Mouse (Mus musculus) stomach, embryonic 16.5 days (tissue): Measurements from ENCODE around the gene Smco2. TPM values are rescaled to one million over a fixed set of nuclear protein-coding genes. Genes with fewer than 3 reads are reported as not detected.
A peak's percentile ranks its signal among the peaks of the same experiment; 100 is the strongest.

Experiments
- ATAC-seq: fragments of 200-750 bp; cut with Nextera tagmentation; 2 replicates; pipeline ENCODE4 v1.8.0; 2017; ENCODE audit warnings: moderate number of reproducible peaks, moderate TSS enrichment; ENCODE audit not compliant: insufficient read depth, low FRiP score
- H3K27ac ChIP-seq: fragments of 300-500 bp; sonication (generic); 2 replicates; pipeline ENCODE4 v1.5.1; 2014; ENCODE audit warnings: low read length
- H3K27me3 ChIP-seq: fragments of 300-500 bp; sonication (generic); 2 replicates; pipeline ENCODE4 v1.6.1; 2014; ENCODE audit warnings: low read length, control low read depth, mixed read lengths; ENCODE audit not compliant: control insufficient read depth, insufficient read depth
- H3K36me3 ChIP-seq: fragments of 300-500 bp; sonication (generic); 2 replicates; pipeline ENCODE4 v1.6.1; 2014; ENCODE audit warnings: low read length; ENCODE audit not compliant: control insufficient read depth, insufficient read depth
- H3K4me1 ChIP-seq: fragments of 300-500 bp; sonication (generic); 2 replicates; pipeline ENCODE4 v1.6.1; 2014; ENCODE audit warnings: low read length, control low read depth, mixed read lengths; ENCODE audit not compliant: control insufficient read depth, insufficient read depth
- H3K4me2 ChIP-seq: fragments of 300-500 bp; sonication (generic); 2 replicates; pipeline ENCODE4 v1.6.1; 2014; ENCODE audit warnings: low read depth, low read length, mixed read lengths
- H3K4me3 ChIP-seq: fragments of 300-500 bp; sonication (generic); replicated peaks from 2 replicates; pipeline ENCODE4 v1.5.1; 2014; ENCODE audit warnings: mild to moderate bottlenecking, low read length
- H3K9ac ChIP-seq: fragments of 300-500 bp; sonication (generic); 2 replicates; pipeline ENCODE4 v1.6.1; 2014; ENCODE audit warnings: low read length
- H3K9me3 ChIP-seq: fragments of 300-500 bp; sonication (generic); replicated peaks from 2 replicates; pipeline ENCODE4 v1.6.1; 2016; ENCODE audit warnings: low read length, control low read depth; ENCODE audit not compliant: control insufficient read depth
- WGBS: fragments of 180-500 bp; shearing (Covaris S2); extraction: QIAGEN DNeasy Blood & Tissue Kit; methylation state at CpG from one replicate; pipeline ENCODE4 v1.1.7; 2014; 5-methylcytosine and 5-hydroxymethylcytosine counted together
- polyA plus RNA-seq: library from polyadenylated mRNA; unstranded; fragments of >200 nt; fragmentation: Nextera tagmentation; extraction: Ambion mirVana; gene quantifications from 2 replicates; pipeline ENCODE4 v1.2.1, GENCODE M21; 2015

The Smco2 gene
- polyA plus RNA-seq, 1 experiment from 2014 or later: not detected

GRCm38 (mm10) chr6:146904707-146905106 lies 54.8 kb downstream of the Smco2 start:
- H3K9ac ChIP-seq: no peak overlapping the region

GRCm38 (mm10) chr6:146906000-146906786 lies 56.3 kb downstream of the Smco2 start:
- H3K9ac ChIP-seq: no peak overlapping the region
- H3K9me3 ChIP-seq: no peaks in the 10 kb centered on the region
- ATAC-seq: no peak
- no peaks in the 10 kb centered on the region for H3K27me3 ChIP-seq
- H3K36me3 ChIP-seq: no peaks in the 10 kb centered on the region
- no peak overlapping the region for H3K4me2 ChIP-seq
- WGBS: 71% methylated on average over 3 of the region's 3 CpGs
- H3K4me3 ChIP-seq: no peak overlapping the region
- peaks cover 13% of the 10 kb centered on the region for H3K4me1 ChIP-seq
- no peak overlapping the region for H3K27ac ChIP-seq

More at GRCm38 (mm10) chr6:146904707-146905106, 54.8 kb downstream of the Smco2 start:
- Histone ChIP-seq H3K4me2 (no peak overlapping the region), H3K4me1 (peaks cover 13% of the 10 kb centered on the region), H3K27me3 (no peaks in the 10 kb centered on the region), H3K27ac (no peak overlapping the region), H3K36me3 (no peaks in the 10 kb centered on the region), H3K4me3 (no peak overlapping the region), H3K9me3 (no peaks in the 10 kb centered on the region)
- no peak for ATAC-seq
- 76% methylated on average over 3 of the region's 3 CpGs for WGBS

- H3K27ac ChIP-seq: no peak overlapping the region
- H3K27me3 ChIP-seq: no peaks in the 10 kb centered on the region
- H3K4me1 ChIP-seq: peaks cover 16% of the 10 kb centered on the region
- ATAC-seq: no peak
- no peak overlapping the region for H3K4me3 ChIP-seq
- WGBS: 60% methylated on average over 5 of the region's 5 CpGs
- no peaks in the 10 kb centered on the region for H3K9me3 ChIP-seq
- no peak overlapping the region for H3K9ac ChIP-seq
- H3K36me3 ChIP-seq: no peaks in the 10 kb centered on the region
- H3K4me2 ChIP-seq: no peak overlapping the region
These were observed 57.3 kb downstream of the Smco2 start for GRCm38 (mm10) chr6:146907061-146907794.

GRCm38 (mm10) chr6:146907795-146908190 lies 57.9 kb downstream of the Smco2 start:
- H3K9ac ChIP-seq: no peak overlapping the region
- no peak overlapping the region for H3K27ac ChIP-seq
- ATAC-seq: no peak

GRCm38 (mm10) chr6:146908801-146909200 lies 58.9 kb downstream of the Smco2 start:
- Histone ChIP-seq H3K9me3 (no peaks in the 10 kb centered on the region), H3K4me2 (no peak overlapping the region), H3K9ac (no peak overlapping the region), H3K27me3 (no peaks in the 10 kb centered on the region), H3K27ac (no peak overlapping the region), H3K4me3 (no peak overlapping the region), H3K36me3 (no peaks in the 10 kb centered on the region), H3K4me1 (peaks cover 29% of the 10 kb centered on the region)
- ATAC-seq: no peak
- 66% methylated on average over 2 of the region's 2 CpGs for WGBS

More at GRCm38 (mm10) chr6:146907795-146908190, 57.9 kb downstream of the Smco2 start:
- Histone ChIP-seq H3K4me1 (peaks cover 20% of the 10 kb centered on the region), H3K27me3 (no peaks in the 10 kb centered on the region), H3K36me3 (no peaks in the 10 kb centered on the region), H3K4me2 (no peak overlapping the region), H3K9me3 (no peaks in the 10 kb centered on the region), H3K4me3 (no peak overlapping the region)
- WGBS: 88% methylated on average over 1 of the region's 1 CpGs

DNA sequence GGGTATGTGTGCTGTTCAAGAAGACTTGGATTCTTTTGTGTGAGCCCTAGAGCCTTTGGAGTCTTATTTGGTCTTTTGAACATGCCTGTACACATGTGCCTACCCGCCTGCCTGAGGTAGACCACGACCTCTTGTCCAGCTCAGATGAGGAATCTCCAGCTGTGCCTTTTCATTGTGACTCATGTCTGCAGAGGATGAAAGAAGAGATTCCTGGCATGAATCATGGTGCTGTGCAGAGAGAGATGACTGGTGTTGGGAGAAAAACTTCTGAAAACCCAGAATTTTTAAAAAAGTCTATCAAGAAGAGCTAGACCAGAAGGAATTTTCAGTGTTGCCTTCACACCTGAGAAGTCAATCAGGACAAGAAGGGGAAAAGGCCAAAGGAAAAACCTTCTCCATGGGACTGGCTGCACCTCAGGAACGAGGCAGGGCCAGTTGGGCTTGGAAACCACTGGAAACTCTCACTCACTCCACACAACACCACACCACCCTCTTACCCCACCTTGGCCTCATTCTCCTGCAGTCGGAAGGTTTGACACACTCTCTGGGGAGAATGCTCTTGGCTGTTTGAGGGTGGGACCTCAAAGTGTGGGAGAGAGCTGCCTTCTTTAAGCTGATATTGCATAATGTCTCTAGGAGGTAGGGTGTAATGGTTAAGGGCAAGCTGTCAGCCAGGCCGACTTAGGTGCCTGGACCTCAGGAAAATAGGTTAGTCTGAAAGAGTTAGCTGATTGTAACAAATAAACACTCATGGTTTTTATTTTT lies 60.0 kb downstream of the Smco2 start:
- Histone ChIP-seq H3K27me3 (no peaks in the 10 kb centered on the region), H3K27ac (peak overlapping the region; percentile 18; the same call in 1 of the 2 replicates), H3K4me2 (no peak overlapping the region), H3K9me3 (no peaks in the 10 kb centered on the region), H3K36me3 (no peaks in the 10 kb centered on the region), H3K9ac (no peak overlapping the region), H3K4me3 (no peak overlapping the region), H3K4me1 (peaks cover 36% of the 10 kb centered on the region)
- 67% methylated on average over 5 of the region's 5 CpGs for WGBS
- ATAC-seq: no peak

DNA sequence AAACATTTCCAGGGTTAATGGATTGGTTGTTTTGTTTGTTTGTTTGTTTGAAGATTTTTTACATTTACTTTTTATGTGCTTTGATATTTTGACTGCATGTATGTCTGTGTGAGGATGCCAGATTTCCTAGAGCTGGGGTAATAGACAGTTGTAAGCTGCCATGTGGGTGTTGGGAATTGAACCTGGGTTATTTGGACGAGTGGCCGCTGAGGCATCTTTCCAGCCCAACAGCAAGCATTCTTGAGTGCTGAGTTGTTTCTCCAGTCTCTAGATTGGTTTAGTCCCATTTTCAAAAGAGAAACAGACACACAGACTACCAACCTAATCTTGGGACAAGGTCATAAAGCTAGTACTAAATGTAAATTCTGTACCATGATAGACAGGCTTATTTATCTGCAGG lies 60.9 kb downstream of the Smco2 start:
- H3K27ac ChIP-seq: no peak overlapping the region
- H3K4me1 ChIP-seq: peaks cover 38% of the 10 kb centered on the region
- H3K4me3 ChIP-seq: no peak overlapping the region
- WGBS: 85% methylated on average over 2 of the region's 2 CpGs
- no peaks in the 10 kb centered on the region for H3K36me3 ChIP-seq
- no peaks in the 10 kb centered on the region for H3K27me3 ChIP-seq
- ATAC-seq: no peak
- H3K9ac ChIP-seq: no peak overlapping the region
- no peaks in the 10 kb centered on the region for H3K9me3 ChIP-seq
- H3K4me2 ChIP-seq: no peak overlapping the region

- WGBS: 9% methylated on average over 3 of the region's 3 CpGs
- H3K9me3 ChIP-seq: no peaks in the 10 kb centered on the region
- no peaks in the 10 kb centered on the region for H3K27me3 ChIP-seq
- peak; percentile 75 for ATAC-seq
- H3K36me3 ChIP-seq: no peaks in the 10 kb centered on the region
- H3K4me3 ChIP-seq: no peak overlapping the region
- H3K4me2 ChIP-seq: no peak overlapping the region
- H3K9ac ChIP-seq: no peak overlapping the region
- H3K4me1 ChIP-seq: peaks cover 32% of the 10 kb centered on the region
- peak overlapping the region; percentile 65 for H3K27ac ChIP-seq
These were observed 63.1 kb downstream of the Smco2 start for GRCm38 (mm10) chr6:146912835-146913488.
